Mouse (Mus musculus) hindbrain, embryonic 13.5 days (tissue): Measurements from ENCODE around the gene Slc11a1. TPM values are rescaled to one million over a fixed set of nuclear protein-coding genes. Genes with fewer than 3 reads are reported as not detected.

Source experiments
- ATAC-seq: fragments of 200-750 bp; cut with Nextera tagmentation; 2 replicates; pipeline ENCODE4 v1.8.0; 2017; ENCODE audit warnings: moderate TSS enrichment; ENCODE audit not compliant: low FRiP score
- H3K27ac ChIP-seq: fragments of 300-500 bp; sonication (generic); 2 replicates; pipeline ENCODE4 v1.5.1; 2015; ENCODE audit warnings: inconsistent platforms, mild to moderate bottlenecking, moderate library complexity
- H3K27me3 ChIP-seq: fragments of 300-500 bp; sonication (generic); 2 replicates; pipeline ENCODE4 v1.6.1; 2015; ENCODE audit warnings: mild to moderate bottlenecking, inconsistent platforms
- H3K36me3 ChIP-seq: fragments of 300-500 bp; sonication (generic); 2 replicates; pipeline ENCODE4 v1.6.1; 2015; ENCODE audit warnings: mild to moderate bottlenecking, inconsistent platforms
- H3K4me1 ChIP-seq: fragments of 300-500 bp; sonication (generic); replicated peaks from 2 replicates; pipeline ENCODE4 v1.6.1; 2015; ENCODE audit warnings: inconsistent platforms
- H3K4me2 ChIP-seq: fragments of 300-500 bp; sonication (generic); 2 replicates; pipeline ENCODE4 v1.6.1; 2015; ENCODE audit warnings: inconsistent platforms, mild to moderate bottlenecking, moderate library complexity
- H3K4me3 ChIP-seq: fragments of 300-500 bp; sonication (generic); 2 replicates; pipeline ENCODE4 v1.5.1; 2015; ENCODE audit warnings: mild to moderate bottlenecking, inconsistent platforms
- H3K9ac ChIP-seq: fragments of 300-500 bp; sonication (generic); 2 replicates; pipeline ENCODE4 v1.6.1; 2015; ENCODE audit warnings: mild to moderate bottlenecking, inconsistent platforms
- H3K9me3 ChIP-seq: fragments of 300-500 bp; sonication (generic); 2 replicates; pipeline ENCODE4 v1.6.1; 2016; ENCODE audit warnings: inconsistent platforms
- WGBS: fragments of 180-500 bp; shearing (Covaris S2); methylation state at CpG from one replicate; pipeline ENCODE4 v1.1.7; 2015; 5-methylcytosine and 5-hydroxymethylcytosine counted together
- polyA plus RNA-seq: library from polyadenylated mRNA; unstranded; fragments of >200 nt; fragmentation: Nextera tagmentation; extraction: Ambion mirVana; gene quantifications from 2 replicates; pipeline ENCODE4 v1.2.1, GENCODE M21; 2015

Gene Slc11a1
- polyA plus RNA-seq, 1 experiment from 2014 or later = 2.5 TPM

- WGBS = 61% methylated on average over 16 of the region's 16 CpGs
- H3K4me2 ChIP-seq = no peak overlapping the region
- no peaks in the 10 kb centered on the region for H3K27me3 ChIP-seq
- no peaks in the 10 kb centered on the region for H3K36me3 ChIP-seq
- H3K4me1 ChIP-seq = peaks cover 10% of the 10 kb centered on the region; the same call in 1 of the 2 replicates
- H3K4me3 ChIP-seq = no peak overlapping the region
- 0 out of 2 replicates have a peak overlapping the region, but pooled peaks have one; percentile 40 for H3K9ac ChIP-seq
- no peak for ATAC-seq
- H3K27ac ChIP-seq = no peak overlapping the region
- H3K9me3 ChIP-seq = no peaks in the 10 kb centered on the region
Measured at GRCm38 (mm10) chr1:74401015-74401702, 26.2 kb downstream of the Slc11a1 start.

- ATAC-seq = no peak
- Histone ChIP-seq H3K4me3 (no peak overlapping the region), H3K4me1 (no peaks in the 10 kb centered on the region), H3K36me3 (no peaks in the 10 kb centered on the region), H3K9me3 (no peaks in the 10 kb centered on the region), H3K27me3 (no peaks in the 10 kb centered on the region), H3K27ac (no peak overlapping the region), H3K9ac (no peak overlapping the region), H3K4me2 (no peak overlapping the region)
- 91% methylated on average over 4 of the region's 4 CpGs for WGBS
Measured at GRCm38 (mm10) chr1:74404206-74404605, 29.2 kb downstream of the Slc11a1 start.

GRCm38 (mm10) chr1:74408589-74409504 lies 33.9 kb downstream of the Slc11a1 start, which contains the start of gene Vil1:
TSS of gene Vil1 (plus strand) at chr1:74409376.
- 63% methylated on average over 15 of the region's 15 CpGs for WGBS

GRCm38 (mm10) chr1:74411753-74412325 lies 36.8 kb downstream of the Slc11a1 start:
- Histone ChIP-seq H3K4me3 (no peak overlapping the region), H3K9me3 (no peaks in the 10 kb centered on the region), H3K4me2 (no peak overlapping the region), H3K27me3 (no peaks in the 10 kb centered on the region), H3K4me1 (no peaks in the 10 kb centered on the region), H3K9ac (no peak overlapping the region), H3K36me3 (no peaks in the 10 kb centered on the region), H3K27ac (no peak overlapping the region)
- 62% methylated on average over 2 of the region's 2 CpGs for WGBS
- ATAC-seq = no peak

More at GRCm38 (mm10) chr1:74408589-74409504, 33.9 kb downstream of the Slc11a1 start, which contains the start of gene Vil1:
- Histone ChIP-seq H3K9ac (no peak within 1 kb of the TSS), H3K4me1 (no peaks in the 10 kb centered on the region), H3K4me3 (no peak within 1 kb of the TSS), H3K4me2 (no peak within 1 kb of the TSS), H3K27ac (no peak within 1 kb of the TSS), H3K27me3 (no peaks in the 10 kb centered on the region), H3K36me3 (no peaks in the 10 kb centered on the region), H3K9me3 (no peaks in the 10 kb centered on the region)
- no peak for ATAC-seq

- 83% methylated on average over 8 of the region's 8 CpGs for WGBS
- Histone ChIP-seq H3K27ac (no peak overlapping the region), H3K4me1 (no peaks in the 10 kb centered on the region), H3K9me3 (no peaks in the 10 kb centered on the region), H3K27me3 (no peaks in the 10 kb centered on the region), H3K9ac (no peak overlapping the region), H3K4me2 (no peak overlapping the region), H3K4me3 (no peak overlapping the region), H3K36me3 (no peaks in the 10 kb centered on the region)
- ATAC-seq = no peak
Measured at GRCm38 (mm10) chr1:74412711-74413110, 37.7 kb downstream of the Slc11a1 start.

- H3K4me1 ChIP-seq = 0 out of 2 replicates have a peak, but pooled peaks cover 5% of the 10 kb centered on the region
- H3K27me3 ChIP-seq = no peaks in the 10 kb centered on the region
- H3K4me2 ChIP-seq = no peak overlapping the region
- H3K4me3 ChIP-seq = no peak overlapping the region
- no peak for ATAC-seq
- WGBS = 49% methylated on average over 4 of the region's 4 CpGs
- no peaks in the 10 kb centered on the region for H3K9me3 ChIP-seq
- H3K9ac ChIP-seq = no peak overlapping the region
- no peak overlapping the region for H3K27ac ChIP-seq
- H3K36me3 ChIP-seq = no peaks in the 10 kb centered on the region
Measured at GRCm38 (mm10) chr1:74415143-74415542, 40.1 kb downstream of the Slc11a1 start.

GRCm38 (mm10) chr1:74418747-74419439 lies 43.9 kb downstream of the Slc11a1 start:
- Histone ChIP-seq H3K27ac (no peak overlapping the region), H3K36me3 (no peaks in the 10 kb centered on the region), H3K4me2 (no peak overlapping the region), H3K4me1 (peaks cover 11% of the 10 kb centered on the region; the same call in 1 of the 2 replicates), H3K9ac (no peak overlapping the region), H3K9me3 (no peaks in the 10 kb centered on the region), H3K27me3 (no peaks in the 10 kb centered on the region), H3K4me3 (no peak overlapping the region)
- WGBS = 80% methylated on average over 17 of the region's 17 CpGs
- ATAC-seq = no peak

- H3K9ac ChIP-seq = no peak overlapping the region
- no peaks in the 10 kb centered on the region for H3K27me3 ChIP-seq
- no peak overlapping the region for H3K27ac ChIP-seq
- H3K36me3 ChIP-seq = no peaks in the 10 kb centered on the region
- H3K4me2 ChIP-seq = no peak overlapping the region
- ATAC-seq = no peak
- H3K9me3 ChIP-seq = no peaks in the 10 kb centered on the region
- WGBS = 83% methylated on average over 9 of the region's 9 CpGs
- peaks cover 11% of the 10 kb centered on the region; the same call in 1 of the 2 replicates for H3K4me1 ChIP-seq
- H3K4me3 ChIP-seq = no peak overlapping the region
Measured at GRCm38 (mm10) chr1:74419440-74419794, 44.4 kb downstream of the Slc11a1 start.

- Histone ChIP-seq H3K27ac (no peak overlapping the region), H3K4me1 (peaks cover 11% of the 10 kb centered on the region; the same call in 1 of the 2 replicates), H3K4me3 (no peak overlapping the region), H3K4me2 (no peak overlapping the region), H3K9ac (no peak overlapping the region), H3K9me3 (no peaks in the 10 kb centered on the region), H3K36me3 (no peaks in the 10 kb centered on the region), H3K27me3 (no peaks in the 10 kb centered on the region)
- no peak for ATAC-seq
- 24% methylated on average over 8 of the region's 8 CpGs for WGBS
Measured at GRCm38 (mm10) chr1:74423147-74423546, 48.2 kb downstream of the Slc11a1 start.

GRCm38 (mm10) chr1:74425845-74426244 lies 50.9 kb downstream of the Slc11a1 start:
- H3K36me3 ChIP-seq = no peaks in the 10 kb centered on the region
- ATAC-seq = no peak
- H3K4me3 ChIP-seq = no peak overlapping the region
- 77% methylated on average over 7 of the region's 7 CpGs for WGBS
- H3K27me3 ChIP-seq = no peaks in the 10 kb centered on the region
- H3K4me1 ChIP-seq = peaks cover 6% of the 10 kb centered on the region; the same call in 1 of the 2 replicates
- H3K9me3 ChIP-seq = no peaks in the 10 kb centered on the region
- no peak overlapping the region for H3K9ac ChIP-seq
- H3K27ac ChIP-seq = no peak overlapping the region
- no peak overlapping the region for H3K4me2 ChIP-seq

GRCm38 (mm10) chr1:74433220-74433619 lies 58.2 kb downstream of the Slc11a1 start:
- Histone ChIP-seq H3K9ac (no peak overlapping the region), H3K4me2 (no peak overlapping the region), H3K4me3 (no peak overlapping the region), H3K4me1 (no peaks in the 10 kb centered on the region), H3K27me3 (no peaks in the 10 kb centered on the region), H3K27ac (no peak overlapping the region), H3K9me3 (no peaks in the 10 kb centered on the region), H3K36me3 (peaks cover 35% of the 10 kb centered on the region)
- 86% methylated on average over 6 of the region's 6 CpGs for WGBS
- ATAC-seq = no peak

- Histone ChIP-seq H3K27ac (no peak overlapping the region), H3K4me3 (no peak overlapping the region), H3K27me3 (no peaks in the 10 kb centered on the region), H3K9me3 (no peaks in the 10 kb centered on the region), H3K36me3 (peaks cover 48% of the 10 kb centered on the region), H3K4me1 (no peaks in the 10 kb centered on the region), H3K9ac (no peak overlapping the region), H3K4me2 (no peak overlapping the region)
- no peak for ATAC-seq
- 74% methylated on average over 5 of the region's 5 CpGs for WGBS
Measured at GRCm38 (mm10) chr1:74434596-74434995, 59.6 kb downstream of the Slc11a1 start.
